Mouse (Mus musculus): Measurements from ENCODE around the gene Gli3. TPM values are rescaled to one million over a fixed set of nuclear protein-coding genes. Genes with fewer than 3 reads are reported as not detected.

Gli3 gene
- polyA plus RNA-seq, 1 experiment: 4.0 TPM

GRCm38 (mm10) chr13:15621009-15621408, 158.0 kb downstream of the Gli3 start:
- no peak for DNase-seq (ENCODE audit: extremely low spot score in 1 of 2, low spot score in 1 of 2)

GRCm38 (mm10) chr13:15624490-15625353, 161.7 kb downstream of the Gli3 start:
- no peak for DNase-seq (ENCODE audit: extremely low spot score in 1 of 2, low spot score in 1 of 2)

DNA sequence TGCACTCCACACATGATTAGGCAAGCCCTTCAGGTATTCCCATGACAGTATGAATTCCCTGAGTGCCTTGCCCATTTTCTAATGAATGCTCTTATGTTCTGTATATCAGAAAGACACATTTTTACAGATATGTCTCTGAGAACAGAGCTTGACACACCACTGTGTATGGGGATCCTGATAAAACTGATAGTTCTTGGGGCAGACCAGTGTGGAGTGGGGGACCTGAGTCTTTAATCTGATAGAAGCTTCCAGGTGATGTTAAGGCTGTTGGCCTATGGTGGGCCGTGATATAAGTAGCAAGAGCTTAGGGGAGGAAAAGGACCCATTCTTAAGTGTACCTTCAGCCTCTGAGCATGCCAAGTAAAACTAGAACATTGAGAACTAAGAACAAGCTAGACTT, 178.5 kb downstream of the Gli3 start:
- no peak for DNase-seq (ENCODE audit: extremely low spot score in 1 of 2, low spot score in 1 of 2)

- DNase-seq (ENCODE audit: extremely low spot score in 1 of 2, low spot score in 1 of 2): no peak
Measured at GRCm38 (mm10) chr13:15660502-15660901, 197.5 kb downstream of the Gli3 start.

DNA sequence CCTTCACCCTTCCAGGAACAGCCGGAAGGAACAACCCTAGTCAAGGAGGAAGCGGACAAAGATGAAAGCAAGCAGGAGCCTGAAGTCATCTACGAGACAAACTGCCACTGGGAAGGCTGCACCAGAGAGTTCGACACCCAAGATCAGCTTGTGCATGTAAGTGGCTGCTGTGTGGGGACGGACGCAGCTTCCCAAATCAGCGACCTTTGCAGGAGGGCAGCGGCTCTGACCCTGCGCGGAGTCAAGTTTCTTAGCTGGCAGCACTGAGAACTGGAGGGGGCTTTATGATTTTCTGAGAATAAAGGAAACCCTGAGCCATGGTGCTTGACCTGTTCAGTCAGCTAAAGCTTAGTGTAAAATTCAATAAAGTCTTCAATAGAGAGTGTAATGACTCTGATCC, 199.3 kb downstream of the Gli3 start:
- no peak for DNase-seq (ENCODE audit: extremely low spot score in 1 of 2, low spot score in 1 of 2)

GRCm38 (mm10) chr13:15664580-15665201, 201.7 kb downstream of the Gli3 start:
- no peak for DNase-seq (ENCODE audit: extremely low spot score in 1 of 2, low spot score in 1 of 2)

GRCm38 (mm10) chr13:15665514-15665913, 202.5 kb downstream of the Gli3 start:
- no peak for DNase-seq (ENCODE audit: extremely low spot score in 1 of 2, low spot score in 1 of 2)

DNA sequence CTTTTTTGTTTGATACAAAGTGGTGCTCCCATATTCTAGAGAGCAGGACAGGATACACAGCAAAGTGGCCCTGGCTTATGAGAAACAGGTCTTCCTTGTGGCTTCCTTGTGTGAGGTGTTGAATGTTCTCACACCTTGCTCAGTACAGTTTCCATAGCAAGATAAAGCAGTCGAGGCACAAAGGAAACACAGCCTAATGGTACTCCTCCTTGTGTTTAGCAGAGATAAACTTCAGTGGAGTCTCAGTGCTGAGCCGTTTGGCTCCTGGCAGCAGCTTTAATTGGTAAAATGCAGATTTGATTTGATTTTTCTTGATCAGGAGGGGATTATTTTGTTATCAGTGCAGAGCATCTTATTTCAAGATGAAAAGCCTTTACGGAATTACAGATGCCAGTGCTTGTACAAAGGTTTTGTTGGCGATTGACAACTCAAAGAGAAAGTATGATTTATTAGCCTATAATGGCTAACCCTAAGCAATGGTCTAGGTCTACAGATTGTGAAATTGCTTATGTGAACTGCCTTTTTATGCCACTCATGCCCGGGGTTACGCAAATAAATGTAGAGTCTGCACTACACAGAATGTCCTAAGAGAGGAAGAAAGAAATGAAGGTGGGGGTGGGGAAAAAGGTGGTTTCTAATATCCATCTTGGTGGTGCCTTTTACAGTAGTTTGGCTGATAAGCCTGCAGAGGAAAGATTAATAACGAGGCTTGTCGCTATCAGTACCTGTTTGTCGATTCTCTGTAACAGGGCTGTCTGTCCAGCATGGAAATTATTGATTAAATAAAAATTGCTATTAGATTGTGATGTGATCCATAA, 207.3 kb downstream of the Gli3 start:
- DNase-seq (ENCODE audit: extremely low spot score in 1 of 2, low spot score in 1 of 2): no peak

GRCm38 (mm10) chr13:15670962-15671313, 207.9 kb downstream of the Gli3 start:
- no peak for DNase-seq (ENCODE audit: extremely low spot score in 1 of 2, low spot score in 1 of 2)

DNA sequence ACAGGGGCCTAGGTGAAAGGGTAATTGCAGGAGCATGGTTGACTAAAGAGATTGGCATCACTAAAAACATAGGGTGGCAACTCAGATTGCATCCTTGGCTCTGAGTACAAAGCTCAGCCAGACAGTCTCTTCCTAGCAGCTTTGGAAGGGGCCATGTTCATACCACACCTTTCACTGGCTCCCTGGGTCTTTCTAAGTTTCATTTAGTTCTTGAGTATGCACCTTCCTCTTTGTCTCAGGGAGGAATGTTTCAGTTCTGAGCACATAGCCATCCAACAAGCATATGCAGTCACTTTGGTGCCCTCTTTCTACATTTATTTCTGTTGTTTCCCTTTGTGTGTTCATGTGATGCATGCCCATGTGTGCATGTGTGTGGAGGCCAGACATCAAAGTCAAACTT, 212.4 kb downstream of the Gli3 start:
- DNase-seq (ENCODE audit: extremely low spot score in 1 of 2, low spot score in 1 of 2): no peak

GRCm38 (mm10) chr13:15677106-15677760, 214.2 kb downstream of the Gli3 start:
- peak in 1 of 2 experiments; percentile 19 for DNase-seq (ENCODE audit: extremely low spot score in 1 of 2, low spot score in 1 of 2)

GRCm38 (mm10) chr13:15681530-15681929, 218.5 kb downstream of the Gli3 start:
- no peak for DNase-seq (ENCODE audit: extremely low spot score in 1 of 2, low spot score in 1 of 2)

- DNase-seq (ENCODE audit: extremely low spot score in 1 of 2, low spot score in 1 of 2): no peak
Measured at GRCm38 (mm10) chr13:15683006-15683405, 220.0 kb downstream of the Gli3 start.

GRCm38 (mm10) chr13:15688074-15688825, 225.2 kb downstream of the Gli3 start:
- DNase-seq (ENCODE audit: extremely low spot score in 1 of 2, low spot score in 1 of 2): no peak

- DNase-seq (ENCODE audit: extremely low spot score in 1 of 2, low spot score in 1 of 2): no peak
Measured at GRCm38 (mm10) chr13:15688826-15689501, 225.9 kb downstream of the Gli3 start.

GRCm38 (mm10) chr13:15691751-15692464, 228.9 kb downstream of the Gli3 start:
- DNase-seq (ENCODE audit: extremely low spot score in 1 of 2, low spot score in 1 of 2): no peak

- no peak for DNase-seq (ENCODE audit: extremely low spot score in 1 of 2, low spot score in 1 of 2)
Measured at GRCm38 (mm10) chr13:15692465-15692809, 229.4 kb downstream of the Gli3 start.

DNA sequence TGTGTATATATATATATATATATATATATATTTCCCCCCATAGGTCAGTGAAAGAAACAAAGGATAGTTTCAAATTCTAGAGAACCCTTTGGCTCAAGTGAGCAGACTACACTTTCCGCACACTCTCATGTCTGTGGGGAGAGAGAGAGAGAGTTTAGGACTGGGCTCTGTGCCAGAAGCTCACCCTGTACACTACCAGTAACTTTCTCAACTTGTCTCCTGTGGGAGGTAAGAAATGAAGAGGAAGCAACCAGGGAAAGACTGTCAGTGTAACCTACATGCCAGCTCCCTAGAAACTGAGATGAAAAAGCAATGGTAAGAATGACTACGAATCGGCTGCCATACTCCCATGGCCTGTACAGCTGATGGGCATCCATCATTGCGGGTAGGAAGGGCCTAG, 235.2 kb downstream of the Gli3 start:
- peak; percentile 18 to 53 for DNase-seq (ENCODE audit: extremely low spot score in 1 of 2, low spot score in 1 of 2)

DNA sequence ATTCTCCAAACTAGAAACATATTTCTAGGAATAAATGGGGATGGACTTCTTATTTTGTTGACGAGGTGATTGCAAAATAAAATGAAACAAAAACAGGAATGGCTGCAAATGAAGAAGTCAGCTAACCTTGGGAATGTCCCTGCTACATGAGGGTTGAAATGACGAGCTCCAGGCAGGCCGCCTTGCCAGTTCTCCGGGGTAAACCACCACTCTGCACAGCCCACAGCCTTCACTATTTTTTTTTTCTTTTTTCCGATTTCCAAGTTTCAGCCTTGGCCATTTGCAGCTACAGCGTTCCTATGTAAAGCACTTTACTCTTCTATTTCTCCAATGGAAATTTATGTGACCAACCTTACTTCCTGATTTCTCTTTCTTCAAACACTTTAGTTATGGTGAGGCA, 236.1 kb downstream of the Gli3 start:
- DNase-seq (ENCODE audit: extremely low spot score in 1 of 2, low spot score in 1 of 2): no peak

Measured in frontal cortex, adult 2 months (tissue).